Mouse (Mus musculus): ENCODE results near the gene Shroom4. TPM values are rescaled to one million over a fixed set of nuclear protein-coding genes. Genes with fewer than 3 reads are reported as not detected.

The Shroom4 gene
- polyA plus RNA-seq (2017; shearing (Covaris generic)), result 0.18 TPM

GRCm38 (mm10) chrX:6399626-6400397 is at the start of gene Shroom4:
Shroom4 (plus strand) TSS chrX:6399854.

Other genes starting within 250 kb of the Shroom4 start
- not detected for gene Nudt10, start 226.8 kb upstream of the Shroom4 start, polyA plus RNA-seq (2017; shearing (Covaris generic))
- not detected for gene Bmp15, start 79.1 kb upstream of the Shroom4 start, polyA plus RNA-seq (2017; shearing (Covaris generic))

Data from activated CD4-positive, CD25-positive, alpha-beta regulatory T cell, adult 9 weeks (primary cell).